Mouse (Mus musculus) cerebellum, adult 2 months (tissue): ENCODE measurements at regions not wholly inside any gene's neighbourhood (a gene's known extent, or its start where the extent isn't known, plus 50 kb on each side); places are given as distances from the start of the nearest gene placed in this dataset.

Experiments used
- CTCF ChIP-seq: fragments of 200-500 bp; IDR thresholded peaks from 2 replicates; pipeline ENCODE4 v1.5.1; 2011; ENCODE audit warnings: low read depth, mild to moderate bottlenecking, control low read depth, low read length, moderate library complexity, borderline replicate concordance; ENCODE audit not compliant: insufficient read depth
- POLR2A ChIP-seq: fragments of 200-500 bp; IDR thresholded peaks from 2 replicates; pipeline ENCODE4 v1.6.1; 2011; ENCODE audit warnings: low read length, control low read depth, borderline replicate concordance; ENCODE audit not compliant: insufficient read depth

DNA sequence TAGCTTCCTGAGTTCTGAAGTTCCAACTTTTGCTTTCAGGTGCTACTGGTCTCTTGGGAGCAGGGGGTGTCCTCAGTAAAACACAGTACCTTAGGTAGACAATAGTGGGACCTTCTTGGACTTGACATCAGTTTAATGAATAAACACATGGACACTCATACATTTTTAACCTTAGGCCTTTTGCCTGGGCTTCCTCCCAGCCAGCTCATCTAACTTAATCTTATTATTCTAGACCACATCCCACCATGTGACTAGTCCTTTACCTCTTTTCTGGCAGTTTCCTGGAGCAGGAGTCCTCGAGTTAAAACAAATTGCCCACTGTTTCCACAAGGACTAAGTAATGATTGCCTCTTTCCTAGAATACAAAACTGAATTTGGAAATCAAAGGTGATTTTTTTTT is 117.9 kb upstream of the Rai14 start:
- no peak for TF ChIP-seq CTCF
- no peak for TF ChIP-seq POLR2A
